Mouse (Mus musculus): Measurements from ENCODE around the gene Tgfbr2.

DNA sequence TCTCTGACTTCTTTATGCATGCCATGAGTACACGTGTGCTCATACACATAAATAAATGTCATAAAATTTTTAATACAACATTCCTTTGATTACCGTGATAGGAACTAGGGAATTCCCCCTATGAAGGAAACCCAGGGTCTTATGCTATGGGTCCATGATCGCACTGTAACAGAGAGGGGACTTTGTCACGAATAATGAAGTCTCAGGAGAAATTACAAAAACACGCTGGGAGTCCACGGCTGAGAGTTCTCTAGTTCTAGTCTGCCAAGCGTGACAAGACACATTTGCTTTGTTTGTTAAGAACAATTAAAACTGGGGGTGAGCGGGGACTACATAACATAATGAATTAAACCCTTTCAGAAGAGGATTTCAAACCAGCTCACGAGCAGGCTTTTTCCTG lies 23.3 kb upstream of the Tgfbr2 start:
- no peak for TF ChIP-seq POLR2A (IDR thresholded peaks at IDR 0.05; ENCODE audit: low read depth, low read length)
- no peak for TF ChIP-seq CTCF (conservative IDR thresholded peaks at IDR 0.05; ENCODE audit: insufficient read depth, insufficient read length, low read depth, low read length)

Measured in kidney, adult 2 months (tissue).